Mouse (Mus musculus) stomach, postnatal 0 days (tissue): Measurements from ENCODE around the gene Herc3. TPM values are rescaled to one million over a fixed set of nuclear protein-coding genes. Genes with fewer than 3 reads are reported as not detected.
"Not testable (repeated sequence)": the region's sequence is repeated elsewhere in the genome, so short reads cannot be mapped to it uniquely, and the experiment has no call there.

Experiments
- ATAC-seq: fragments of 200-750 bp; cut with Nextera tagmentation; 2 replicates; pipeline ENCODE4 v1.8.0; 2017; ENCODE audit not compliant: low FRiP score, low TSS enrichment
- DNase-seq: peaks from one replicate; pipeline ENCODE4 v3.0.0-alpha.2; 2016; ENCODE audit warnings: low spot score
- H3K27ac ChIP-seq: fragments of 300-500 bp; sonication (generic); replicated peaks from 2 replicates; pipeline ENCODE4 v1.5.1; 2014; ENCODE audit warnings: mild to moderate bottlenecking, control low read depth
- H3K27me3 ChIP-seq: fragments of 300-500 bp; sonication (generic); 2 replicates; pipeline ENCODE4 v1.6.1; 2014; ENCODE audit warnings: low read length; ENCODE audit not compliant: control insufficient read depth, insufficient read depth
- H3K36me3 ChIP-seq: fragments of 300-500 bp; sonication (generic); 2 replicates; pipeline ENCODE4 v1.6.1; 2014; ENCODE audit warnings: low read length, mixed read lengths; ENCODE audit not compliant: control insufficient read depth, insufficient read depth
- H3K4me1 ChIP-seq: fragments of 300-500 bp; sonication (generic); replicated peaks from 2 replicates; pipeline ENCODE4 v1.6.1; 2014; ENCODE audit warnings: antibody characterized with exemption; ENCODE audit not compliant: control insufficient read depth, insufficient read depth
- H3K4me2 ChIP-seq: fragments of 300-500 bp; sonication (generic); replicated peaks from 2 replicates; pipeline ENCODE4 v1.6.1; 2014; ENCODE audit warnings: low read depth, mild to moderate bottlenecking, control low read depth, moderate library complexity
- H3K4me3 ChIP-seq: fragments of 300-500 bp; sonication (generic); 2 replicates; pipeline ENCODE4 v1.5.1; 2014; ENCODE audit warnings: low read depth, low read length, control low read depth
- H3K9ac ChIP-seq: fragments of 300-500 bp; sonication (generic); 2 replicates; pipeline ENCODE4 v1.6.1; 2014; ENCODE audit warnings: mild to moderate bottlenecking, low read length, control low read depth, mixed read lengths
- H3K9me3 ChIP-seq: fragments of 300-500 bp; sonication (generic); 2 replicates; pipeline ENCODE4 v1.6.1; 2016; ENCODE audit warnings: low read length; ENCODE audit not compliant: control insufficient read depth
- CTCF ChIP-seq: IDR thresholded peaks from 2 replicates; pipeline ENCODE4 v1.5.1; 2016; ENCODE audit warnings: antibody characterized with exemption, low read depth, mild to moderate bottlenecking, moderate library complexity
- EP300 ChIP-seq: optimal IDR thresholded peaks from 2 replicates; pipeline ENCODE3; 2016; ENCODE audit warnings: antibody characterized with exemption
- WGBS: fragments of 180-500 bp; shearing (Covaris S2); extraction: QIAGEN DNeasy Blood & Tissue Kit; methylation state at CpG from one replicate; pipeline ENCODE4 v1.1.7; 2014; 5-methylcytosine and 5-hydroxymethylcytosine counted together
- polyA plus RNA-seq: library from polyadenylated mRNA; unstranded; fragments of >200 nt; fragmentation: Nextera tagmentation; extraction: Ambion mirVana; gene quantifications from 2 replicates; pipeline ENCODE4 v1.2.1, GENCODE M21; 2015

Gene Herc3
- 11.0 and 13.1 TPM in 2 replicates for polyA plus RNA-seq

DNA sequence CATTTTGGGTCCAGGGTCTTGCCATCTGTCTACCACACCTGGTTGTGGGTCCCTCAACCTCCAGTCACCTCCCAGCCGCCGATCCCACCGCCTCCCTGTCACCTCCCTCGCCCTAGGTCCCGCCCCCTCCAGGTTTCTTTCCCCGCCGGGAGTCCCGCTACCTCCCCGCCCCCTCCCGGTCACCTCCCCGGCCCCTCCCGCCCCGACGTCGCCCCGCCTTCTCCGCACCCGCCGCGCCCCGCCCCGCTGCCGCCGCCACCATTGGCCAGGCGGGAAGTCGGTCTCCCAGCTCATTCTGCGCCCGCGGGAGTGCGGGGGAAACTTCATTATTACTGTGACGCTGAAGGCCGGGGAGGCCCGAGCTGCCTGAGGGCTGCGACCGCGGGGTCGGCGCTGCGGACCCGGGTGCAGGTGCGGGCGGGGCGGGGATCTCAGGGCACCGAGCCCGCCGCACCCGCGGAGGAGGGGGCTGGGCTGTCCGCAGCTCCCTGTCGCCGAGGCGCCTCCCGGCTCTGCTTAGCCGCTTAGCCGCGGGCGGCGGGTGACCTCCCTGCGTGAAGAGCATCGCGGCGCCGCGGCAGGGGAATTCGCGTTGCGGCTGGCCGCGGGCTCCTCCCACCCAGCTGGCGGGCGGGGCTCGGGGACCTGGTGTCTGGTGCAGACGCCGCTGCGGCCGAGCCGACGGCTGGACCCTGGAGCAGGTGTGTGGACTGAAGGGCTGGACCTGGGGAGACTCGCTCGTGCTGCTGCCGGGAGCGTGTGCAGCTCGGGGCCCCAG lies at the start of gene Herc3:
Herc3 (plus strand) TSS at position 234 of the 778 bp plus-strand sequence.
- Histone ChIP-seq H3K36me3 (no peaks in the 10 kb centered on the region), H3K4me1 (no peaks in the 10 kb centered on the region), H3K27me3 (no peaks in the 10 kb centered on the region), H3K4me3 (peak within 1 kb of the TSS; percentile 87), H3K9me3 (no peaks in the 10 kb centered on the region), H3K9ac (peak within 1 kb of the TSS; percentile 66), H3K4me2 (peak within 1 kb of the TSS; percentile 90), H3K27ac (peak within 1 kb of the TSS; percentile 88)
- ATAC-seq (peak; percentile 96), DNase-seq (peak; percentile 91)
- TF ChIP-seq CTCF: no peak
- no peak for TF ChIP-seq EP300
- under 1% methylated on average over 70 of the region's 83 CpGs for WGBS

DNA sequence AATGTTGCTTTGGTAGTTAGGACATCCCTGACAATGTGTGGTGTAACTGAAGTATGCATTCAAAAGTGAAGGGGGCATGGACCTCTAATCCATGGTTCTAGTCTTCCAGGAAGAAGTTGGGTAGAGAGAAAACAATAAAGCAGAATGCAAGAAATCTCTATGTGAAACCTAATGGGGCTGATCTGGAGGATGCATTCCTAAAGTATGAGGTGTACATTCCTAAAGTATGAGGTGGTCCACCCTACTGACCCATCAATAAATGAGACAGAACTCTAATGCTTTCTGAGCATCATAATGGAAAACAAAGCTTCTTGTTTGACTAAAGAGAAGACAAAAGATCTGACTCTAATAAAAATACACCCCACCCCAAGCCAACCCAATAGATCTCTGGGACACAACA lies 29.9 kb upstream of the Herc3 start:
- Histone ChIP-seq H3K27ac (no peak overlapping the region), H3K9ac (no peak overlapping the region), H3K27me3 (no peaks in the 10 kb centered on the region), H3K36me3 (no peaks in the 10 kb centered on the region), H3K4me3 (no peak overlapping the region), H3K4me1 (no peaks in the 10 kb centered on the region), H3K9me3 (no peaks in the 10 kb centered on the region), H3K4me2 (no peak overlapping the region)
- DNase-seq (no peak), ATAC-seq (no peak)
- TF ChIP-seq CTCF: no peak
- TF ChIP-seq EP300: no peak

DNA sequence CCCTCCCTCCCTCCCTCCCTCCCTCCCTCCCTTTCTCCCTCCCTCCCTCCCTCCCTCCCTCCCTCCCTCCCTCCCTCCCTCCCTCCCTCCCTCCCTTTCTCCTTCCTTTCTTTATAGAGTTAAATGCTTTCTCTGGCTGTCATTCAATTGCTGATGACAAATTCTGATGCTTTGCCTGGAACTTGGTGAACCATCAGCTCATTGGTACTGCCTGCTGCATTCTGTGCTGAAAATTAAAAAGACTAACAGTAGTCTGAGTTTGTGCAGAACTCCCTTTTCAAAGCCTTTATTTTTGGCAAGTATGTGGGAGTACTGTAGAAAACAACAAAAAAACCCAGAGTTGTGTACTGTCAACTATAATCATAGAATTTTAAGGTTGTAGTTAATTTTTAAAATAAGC lies 16.9 kb upstream of the Herc3 start:
- ATAC-seq (no peak), DNase-seq (no peak)
- Histone ChIP-seq H3K9ac (no peak overlapping the region), H3K36me3 (no peaks in the 10 kb centered on the region), H3K9me3 (no peaks in the 10 kb centered on the region), H3K4me3 (no peak overlapping the region), H3K27me3 (no peaks in the 10 kb centered on the region), H3K4me1 (no peaks in the 10 kb centered on the region), H3K27ac (no peak overlapping the region), H3K4me2 (no peak overlapping the region)
- no peak for TF ChIP-seq CTCF
- TF ChIP-seq EP300: no peak

DNA sequence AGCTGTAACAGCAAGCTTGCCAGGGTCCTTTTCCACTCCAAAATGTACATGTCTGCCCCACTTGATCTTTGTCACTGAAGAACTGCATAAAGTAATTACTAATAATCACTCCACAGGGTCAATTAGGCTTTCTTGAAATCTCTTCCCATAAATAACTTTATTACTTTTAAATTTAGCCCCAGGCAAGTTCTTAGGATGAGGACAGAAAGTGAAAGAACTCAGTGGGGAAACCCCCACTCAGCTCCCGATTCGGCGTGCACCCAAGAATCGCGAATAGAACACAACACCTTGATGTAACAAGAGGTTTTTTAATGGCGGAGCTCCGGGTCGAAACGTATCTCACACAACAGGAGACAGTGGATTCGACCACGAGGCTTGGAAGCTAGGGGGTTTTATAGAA lies 14.2 kb upstream of the Herc3 start:
- H3K27me3 ChIP-seq, H3K27ac ChIP-seq, H3K9me3 ChIP-seq, H3K4me3 ChIP-seq, H3K36me3 ChIP-seq, H3K4me1 ChIP-seq, H3K9ac ChIP-seq, ATAC-seq, DNase-seq, H3K4me2 ChIP-seq: not testable (repeated sequence)
- WGBS: 94% methylated on average over 5 of the region's 11 CpGs

DNA sequence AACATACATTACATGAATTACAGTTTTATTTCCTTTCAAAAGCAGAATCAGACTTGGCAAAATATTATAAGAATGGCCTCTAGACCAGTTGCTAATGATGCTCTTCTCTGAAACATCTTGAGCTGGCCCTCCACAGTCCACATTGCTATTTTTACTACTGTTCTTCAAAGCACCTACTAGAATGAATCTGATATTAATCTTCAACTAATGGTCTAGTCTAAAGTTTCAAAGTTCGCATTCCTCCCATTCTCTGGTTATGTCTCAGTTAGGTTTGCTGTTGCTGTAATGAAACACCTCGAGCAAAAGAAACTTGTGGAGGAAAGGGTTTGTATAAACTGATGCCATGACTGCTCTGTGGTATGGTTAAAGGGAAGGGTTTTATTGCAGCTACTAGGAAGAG lies 5.6 kb upstream of the Herc3 start:
- TF ChIP-seq CTCF (no peak), EP300 (no peak)
- no peak for ATAC-seq
- Histone ChIP-seq H3K9ac (no peak overlapping the region), H3K4me3 (no peak overlapping the region), H3K36me3 (no peaks in the 10 kb centered on the region), H3K4me1 (no peaks in the 10 kb centered on the region), H3K27me3 (no peaks in the 10 kb centered on the region), H3K9me3 (no peaks in the 10 kb centered on the region), H3K27ac (no peak overlapping the region), H3K4me2 (no peak overlapping the region)
- 74% methylated on average over 2 of the region's 2 CpGs for WGBS
- no peak for DNase-seq

DNA sequence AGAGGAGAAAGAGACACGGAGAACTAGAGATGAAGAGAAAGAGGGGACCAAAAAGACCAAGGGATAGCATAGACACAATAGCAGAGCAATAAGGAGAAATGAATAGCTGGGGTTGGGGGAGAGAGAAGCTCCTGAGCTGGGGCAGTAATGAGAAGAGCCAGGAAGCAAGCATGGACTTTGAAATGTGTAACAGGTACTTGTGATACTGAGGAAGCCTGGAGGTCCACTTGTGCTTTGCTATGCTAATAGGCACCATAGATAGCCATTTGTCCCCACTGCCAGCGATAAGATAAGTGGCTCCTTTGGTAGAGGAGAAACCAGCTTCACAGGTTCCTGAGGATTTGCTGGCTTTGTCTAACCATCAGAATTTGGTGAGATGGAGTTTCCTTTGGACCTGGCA lies 5.2 kb upstream of the Herc3 start:
- WGBS: 65% methylated on average over 2 of the region's 2 CpGs
- Histone ChIP-seq H3K9me3 (no peaks in the 10 kb centered on the region), H3K4me3 (no peak overlapping the region), H3K9ac (no peak overlapping the region), H3K27me3 (no peaks in the 10 kb centered on the region), H3K27ac (no peak overlapping the region), H3K36me3 (no peaks in the 10 kb centered on the region), H3K4me1 (no peaks in the 10 kb centered on the region), H3K4me2 (no peak overlapping the region)
- ATAC-seq (no peak), DNase-seq (no peak)
- no peak for TF ChIP-seq CTCF
- TF ChIP-seq EP300: no peak
